Mouse (Mus musculus) small intestine, adult 2 months (tissue): ENCODE results near the gene Akap2. TPM values are rescaled to one million over a fixed set of nuclear protein-coding genes. Genes with fewer than 3 reads are reported as not detected.
A peak's percentile ranks its signal among the peaks of the same experiment; 100 is the strongest.

Source experiments
- H3K27ac ChIP-seq: fragments of 200-500 bp; 2 replicates; pipeline ENCODE4 v1.5.1; 2012; ENCODE audit warnings: low read depth, low read length, control low read depth, inconsistent platforms; ENCODE audit not compliant: insufficient read depth
- H3K27me3 ChIP-seq: fragments of 200-500 bp; 2 replicates; pipeline ENCODE4 v1.6.1; 2012; ENCODE audit warnings: mild to moderate bottlenecking, moderate library complexity, low read length, inconsistent platforms; ENCODE audit not compliant: control insufficient read depth, insufficient read depth
- H3K36me3 ChIP-seq: fragments of 200-500 bp; 2 replicates; pipeline ENCODE4 v1.6.1; 2012; ENCODE audit warnings: mild to moderate bottlenecking, low read length, control low read depth, inconsistent platforms; ENCODE audit not compliant: control insufficient read depth, insufficient read depth
- H3K4me1 ChIP-seq: fragments of 200-500 bp; 2 replicates; pipeline ENCODE4 v1.6.1; 2012; ENCODE audit warnings: low read length, inconsistent platforms, mixed read lengths; ENCODE audit not compliant: control insufficient read depth, insufficient read depth, insufficient read length
- H3K4me3 ChIP-seq: fragments of 200-500 bp; 2 replicates; pipeline ENCODE4 v1.5.1; 2012; ENCODE audit warnings: low read depth, mild to moderate bottlenecking, control low read depth, inconsistent platforms, low read length, moderate library complexity
- CTCF ChIP-seq: fragments of 200-500 bp; IDR thresholded peaks from 2 replicates; pipeline ENCODE4 v1.5.1; 2012; ENCODE audit warnings: low read depth, mild to moderate bottlenecking, control low read depth, inconsistent platforms, low read length, moderate library complexity, mixed read lengths; ENCODE audit not compliant: insufficient replicate concordance, insufficient read length; ENCODE audit errors: extremely low read depth
- POLR2A ChIP-seq: fragments of 200-500 bp; IDR thresholded peaks from 2 replicates; pipeline ENCODE4 v1.6.1; 2012; ENCODE audit warnings: low read depth, mild to moderate bottlenecking, control low read depth, inconsistent platforms, low read length, moderate library complexity
- WGBS: fragments of 180-500 bp; shearing (Covaris S2); methylation state at CpG from one replicate; pipeline ENCODE4 v1.1.7; 2018; 5-methylcytosine and 5-hydroxymethylcytosine counted together
- polyA plus RNA-seq: library from polyadenylated mRNA; depleted of rRNA; stranded (reverse); fragments of >200 nt; gene quantifications from 2 replicates; pipeline ENCODE4 v1.2.3, GENCODE M21; 2012

Gene Akap2
- polyA plus RNA-seq, 1 experiment, result 7.6 TPM

DNA sequence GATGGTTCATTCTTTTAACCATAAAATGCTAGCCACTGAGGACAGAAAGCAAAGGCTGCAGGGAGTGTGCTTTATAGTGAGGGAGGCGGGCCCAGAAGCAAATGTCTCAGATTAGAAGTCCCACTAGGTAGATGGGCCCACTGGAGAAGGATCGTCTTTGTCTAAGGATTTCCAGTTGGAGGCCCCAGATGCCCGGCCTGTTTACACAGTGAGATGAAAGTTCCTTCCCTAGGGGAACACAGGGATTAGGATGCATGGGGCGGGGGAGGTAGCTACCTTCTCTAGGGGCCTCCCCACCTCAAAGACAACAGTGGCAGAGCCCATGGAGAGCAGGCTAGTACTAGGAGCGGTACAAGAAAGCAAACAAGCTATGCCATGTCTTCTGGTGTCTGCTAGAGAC, 177.7 kb downstream of the Akap2 start:
- WGBS, result 41% methylated on average over 5 of the region's 5 CpGs
- H3K4me3 ChIP-seq, result no peak overlapping the region
- H3K27ac ChIP-seq, result no peak overlapping the region
- peaks cover 3% of the 10 kb centered on the region; the same call in 1 of the 2 replicates for H3K4me1 ChIP-seq
- no peaks in the 10 kb centered on the region for H3K36me3 ChIP-seq
- TF ChIP-seq POLR2A (no peak), CTCF (no peak)
- no peaks in the 10 kb centered on the region for H3K27me3 ChIP-seq

GRCm38 (mm10) chr4:57895902-57896301, 178.4 kb downstream of the Akap2 start:
- H3K4me1 ChIP-seq, result peaks cover 3% of the 10 kb centered on the region; the same call in 1 of the 2 replicates
- 72% methylated on average over 6 of the region's 6 CpGs for WGBS
- H3K4me3 ChIP-seq, result no peak overlapping the region
- no peak overlapping the region for H3K27ac ChIP-seq
- no peaks in the 10 kb centered on the region for H3K36me3 ChIP-seq
- H3K27me3 ChIP-seq, result no peaks in the 10 kb centered on the region
- TF ChIP-seq CTCF, result no peak
- TF ChIP-seq POLR2A, result no peak

GRCm38 (mm10) chr4:57896631-57897030, 179.2 kb downstream of the Akap2 start:
- Histone ChIP-seq H3K27ac (no peak overlapping the region), H3K4me1 (peaks cover 3% of the 10 kb centered on the region; the same call in 1 of the 2 replicates), H3K4me3 (no peak overlapping the region), H3K27me3 (no peaks in the 10 kb centered on the region), H3K36me3 (no peaks in the 10 kb centered on the region)
- WGBS, result 83% methylated on average over 3 of the region's 3 CpGs
- TF ChIP-seq CTCF (no peak), POLR2A (no peak)

- Histone ChIP-seq H3K4me3 (no peak overlapping the region), H3K4me1 (peaks cover 4% of the 10 kb centered on the region; the same call in 1 of the 2 replicates), H3K27me3 (no peaks in the 10 kb centered on the region), H3K27ac (no peak overlapping the region), H3K36me3 (no peaks in the 10 kb centered on the region)
- TF ChIP-seq CTCF (peak; percentile 85), POLR2A (no peak)
- 3% methylated on average over 4 of the region's 4 CpGs for WGBS
Observed at GRCm38 (mm10) chr4:57901210-57901609, 183.8 kb downstream of the Akap2 start.

- Histone ChIP-seq H3K4me3 (no peak overlapping the region), H3K4me1 (peaks cover 2% of the 10 kb centered on the region; the same call in 1 of the 2 replicates), H3K36me3 (no peaks in the 10 kb centered on the region), H3K27me3 (no peaks in the 10 kb centered on the region), H3K27ac (no peak overlapping the region)
- TF ChIP-seq CTCF (no peak), POLR2A (no peak)
- 66% methylated on average over 5 of the region's 5 CpGs for WGBS
Observed at GRCm38 (mm10) chr4:57902619-57903018, 185.2 kb downstream of the Akap2 start.

- 4% methylated on average over 5 of the region's 5 CpGs for WGBS
- H3K4me1 ChIP-seq, result peaks cover 2% of the 10 kb centered on the region; the same call in 1 of the 2 replicates
- TF ChIP-seq POLR2A (no peak), CTCF (peak; percentile 95; the same call in 1 of the 2 replicates)
- H3K36me3 ChIP-seq, result 0 out of 2 replicates have a peak, but pooled peaks cover 4% of the 10 kb centered on the region
- no peak overlapping the region for H3K27ac ChIP-seq
- H3K4me3 ChIP-seq, result peak overlapping the region; percentile 36; the same call in 1 of the 2 replicates
- no peaks in the 10 kb centered on the region for H3K27me3 ChIP-seq
Observed at GRCm38 (mm10) chr4:57904211-57904610, 186.8 kb downstream of the Akap2 start.

- peaks cover 2% of the 10 kb centered on the region; the same call in 1 of the 2 replicates for H3K4me1 ChIP-seq
- H3K27ac ChIP-seq, result no peak overlapping the region
- TF ChIP-seq POLR2A (no peak), CTCF (no peak)
- H3K4me3 ChIP-seq, result peak overlapping the region; percentile 36; the same call in 1 of the 2 replicates
- 21% methylated on average over 9 of the region's 9 CpGs for WGBS
- H3K36me3 ChIP-seq, result peaks cover 4% of the 10 kb centered on the region; the same call in 1 of the 2 replicates
- H3K27me3 ChIP-seq, result no peaks in the 10 kb centered on the region
Observed at GRCm38 (mm10) chr4:57904638-57905037, 187.2 kb downstream of the Akap2 start.
